Mouse (Mus musculus): ENCODE results near the gene Zfp882. TPM values are rescaled to one million over a fixed set of nuclear protein-coding genes. Genes with fewer than 3 reads are reported as not detected.
"Not testable (repeated sequence)": the region's sequence is repeated elsewhere in the genome, so short reads cannot be mapped to it uniquely, and the experiment has no call there.

Gene Zfp882
- 1.6 and 3.3 TPM in 2 replicates for polyA plus RNA-seq (2015; fragmentation: Nextera tagmentation; extraction: Ambion mirVana)

- Histone ChIP-seq H3K36me3 (peaks cover 7% of the 10 kb centered on the region), H3K4me3 (peak within 1 kb of the TSS; percentile 72), H3K9ac (peak within 1 kb of the TSS; percentile 88), H3K27ac (replicated peaks) (peak within 1 kb of the TSS; percentile 96), H3K4me1 (peaks cover 10% of the 10 kb centered on the region), H3K27me3 (replicated peaks) (no peaks in the 10 kb centered on the region), H3K9me3 (peaks cover 6% of the 10 kb centered on the region; the same call in 1 of the 2 replicates), H3K4me2 (peak within 1 kb of the TSS; percentile 79)
- peak; percentile 77 for ATAC-seq (ENCODE audit: extremely low read depth, insufficient number of reproducible peaks, low FRiP score, low TSS enrichment)
- 7% methylated on average over 47 of the region's 47 CpGs for WGBS
These were observed at the start of gene Zfp882, which contains the start of gene Zfp617 for GRCm38 (mm10) chr8:71908309-71909261. Zfp882 (plus strand) TSS chr8:71908608. Zfp617 (plus strand) TSS chr8:71908635.

- ATAC-seq (ENCODE audit: extremely low read depth, insufficient number of reproducible peaks, low FRiP score, low TSS enrichment); H3K27me3 ChIP-seq (replicated peaks); H3K4me1 ChIP-seq; H3K9me3 ChIP-seq; H3K4me2 ChIP-seq; H3K4me3 ChIP-seq; H3K27ac ChIP-seq (replicated peaks); H3K36me3 ChIP-seq; H3K9ac ChIP-seq: not testable (repeated sequence)
- 67% methylated on average over 1 of the region's 1 CpGs for WGBS
These were observed 46.9 kb upstream of the Zfp882 start for GRCm38 (mm10) chr8:71861551-71861950.

- not testable (repeated sequence) for H3K27me3 ChIP-seq (replicated peaks); H3K36me3 ChIP-seq; H3K4me2 ChIP-seq; H3K27ac ChIP-seq (replicated peaks); H3K9ac ChIP-seq; H3K9me3 ChIP-seq; H3K4me3 ChIP-seq; ATAC-seq (ENCODE audit: extremely low read depth, insufficient number of reproducible peaks, low FRiP score, low TSS enrichment); H3K4me1 ChIP-seq
These were observed 46.4 kb upstream of the Zfp882 start for GRCm38 (mm10) chr8:71862038-71862437.

GRCm38 (mm10) chr8:71881618-71882274 lies 26.7 kb upstream of the Zfp882 start, which contains the start of gene Zfp709:
Zfp709 (plus strand) TSS chr8:71882019.
- peak; percentile 79 for ATAC-seq (ENCODE audit: extremely low read depth, insufficient number of reproducible peaks, low FRiP score, low TSS enrichment)
- peak within 1 kb of the TSS; percentile 68 for H3K27ac ChIP-seq (replicated peaks)
- 6% methylated on average over 45 of the region's 45 CpGs for WGBS
- peak within 1 kb of the TSS; percentile 90 for H3K9ac ChIP-seq
- peaks cover 25% of the 10 kb centered on the region for H3K36me3 ChIP-seq
- H3K9me3 ChIP-seq, result peaks cover 21% of the 10 kb centered on the region
- H3K4me3 ChIP-seq, result peak within 1 kb of the TSS; percentile 73
- H3K4me1 ChIP-seq, result peaks cover 9% of the 10 kb centered on the region; the same call in 1 of the 2 replicates
- H3K4me2 ChIP-seq, result peak within 1 kb of the TSS; percentile 92
- H3K27me3 ChIP-seq (replicated peaks), result 0 out of 2 replicates have a peak, but pooled peaks cover 2% of the 10 kb centered on the region

GRCm38 (mm10) chr8:71900666-71901065 lies 7.7 kb upstream of the Zfp882 start:
- not testable (repeated sequence) for H3K4me1 ChIP-seq; H3K4me3 ChIP-seq; ATAC-seq (ENCODE audit: extremely low read depth, insufficient number of reproducible peaks, low FRiP score, low TSS enrichment); H3K36me3 ChIP-seq; H3K9ac ChIP-seq; H3K27me3 ChIP-seq (replicated peaks); H3K27ac ChIP-seq (replicated peaks); H3K9me3 ChIP-seq; H3K4me2 ChIP-seq
- 41% methylated on average over 11 of the region's 11 CpGs for WGBS

- H3K27ac ChIP-seq (replicated peaks); H3K9me3 ChIP-seq; H3K27me3 ChIP-seq (replicated peaks); ATAC-seq (ENCODE audit: extremely low read depth, insufficient number of reproducible peaks, low FRiP score, low TSS enrichment); H3K36me3 ChIP-seq; H3K4me3 ChIP-seq; H3K4me1 ChIP-seq; H3K4me2 ChIP-seq; H3K9ac ChIP-seq: not testable (repeated sequence)
- WGBS, result 58% methylated on average over 1 of the region's 1 CpGs
These were observed 5.3 kb upstream of the Zfp882 start for GRCm38 (mm10) chr8:71903084-71903483.

- 89% methylated on average over 1 of the region's 1 CpGs for WGBS
- ATAC-seq (ENCODE audit: extremely low read depth, insufficient number of reproducible peaks, low FRiP score, low TSS enrichment), result no peak
- H3K9ac ChIP-seq, result no peak overlapping the region
These were observed 1.6 kb upstream of the Zfp882 start for GRCm38 (mm10) chr8:71906809-71907208.

GRCm38 (mm10) chr8:71907798-71908257 lies 580 bp upstream of the Zfp882 start:
- Histone ChIP-seq H3K27me3 (replicated peaks) (no peaks in the 10 kb centered on the region), H3K36me3 (peaks cover 1% of the 10 kb centered on the region; the same call in 1 of the 2 replicates), H3K4me3 (peak overlapping the region; percentile 72), H3K9ac (no peak overlapping the region; the same call in 1 of the 2 replicates), H3K4me2 (peak overlapping the region; percentile 79), H3K4me1 (peaks cover 10% of the 10 kb centered on the region), H3K27ac (replicated peaks) (peak overlapping the region; percentile 96; the same call in 1 of the 2 replicates), H3K9me3 (peaks cover 6% of the 10 kb centered on the region; the same call in 1 of the 2 replicates)
- 93% methylated on average over 5 of the region's 5 CpGs for WGBS
- ATAC-seq (ENCODE audit: extremely low read depth, insufficient number of reproducible peaks, low FRiP score, low TSS enrichment), result no peak

More at GRCm38 (mm10) chr8:71906809-71907208, 1.6 kb upstream of the Zfp882 start:
- Histone ChIP-seq H3K36me3 (no peaks in the 10 kb centered on the region), H3K4me2 (no peak overlapping the region), H3K27me3 (replicated peaks) (no peaks in the 10 kb centered on the region), H3K9me3 (peaks cover 6% of the 10 kb centered on the region; the same call in 1 of the 2 replicates), H3K27ac (replicated peaks) (no peak overlapping the region), H3K4me1 (peaks cover 10% of the 10 kb centered on the region), H3K4me3 (no peak overlapping the region)

GRCm38 (mm10) chr8:71912286-71912685 lies 3.9 kb downstream of the Zfp882 start:
- 77% methylated on average over 2 of the region's 2 CpGs for WGBS
- peaks cover 6% of the 10 kb centered on the region; the same call in 1 of the 2 replicates for H3K9me3 ChIP-seq

GRCm38 (mm10) chr8:71922567-71923401 lies 14.4 kb downstream of the Zfp882 start:
- peak; percentile 98 for ATAC-seq (ENCODE audit: extremely low read depth, insufficient number of reproducible peaks, low FRiP score, low TSS enrichment)
- WGBS, result 1% methylated on average over 57 of the region's 57 CpGs

More at GRCm38 (mm10) chr8:71912286-71912685, 3.9 kb downstream of the Zfp882 start:
- Histone ChIP-seq H3K4me3 (no peak overlapping the region), H3K27ac (replicated peaks) (no peak overlapping the region), H3K4me2 (no peak overlapping the region), H3K27me3 (replicated peaks) (no peaks in the 10 kb centered on the region), H3K9ac (no peak overlapping the region), H3K4me1 (peaks cover 10% of the 10 kb centered on the region), H3K36me3 (peaks cover 39% of the 10 kb centered on the region)
- no peak for ATAC-seq (ENCODE audit: extremely low read depth, insufficient number of reproducible peaks, low FRiP score, low TSS enrichment)

More at GRCm38 (mm10) chr8:71922567-71923401, 14.4 kb downstream of the Zfp882 start:
- Histone ChIP-seq H3K9ac (peak overlapping the region; percentile 93), H3K4me1 (peaks cover 13% of the 10 kb centered on the region), H3K9me3 (no peaks in the 10 kb centered on the region), H3K27ac (replicated peaks) (peak overlapping the region; percentile 99), H3K36me3 (peaks cover 16% of the 10 kb centered on the region), H3K4me2 (peak overlapping the region; percentile 82), H3K4me3 (peak overlapping the region; percentile 76), H3K27me3 (replicated peaks) (no peaks in the 10 kb centered on the region)

Measured in heart, embryonic 13.5 days (tissue).